Mouse (Mus musculus) cortical plate, adult 2 months (tissue): Measurements from ENCODE around the gene Eif3l. TPM values are rescaled to one million over a fixed set of nuclear protein-coding genes. Genes with fewer than 3 reads are reported as not detected.
A peak's percentile ranks its signal among the peaks of the same experiment; 100 is the strongest.

Experiments used
- H3K27ac ChIP-seq: fragments of 200-500 bp; 2 replicates; pipeline ENCODE4 v1.5.1; 2012; ENCODE audit warnings: low read length, control low read depth, inconsistent platforms; ENCODE audit not compliant: insufficient read depth
- H3K4me1 ChIP-seq: fragments of 200-500 bp; 2 replicates; pipeline ENCODE4 v1.6.1; 2011; ENCODE audit warnings: low read length; ENCODE audit not compliant: control insufficient read depth, insufficient read depth
- H3K4me3 ChIP-seq: fragments of 200-500 bp; 2 replicates; pipeline ENCODE4 v1.5.1; 2011; ENCODE audit warnings: mild to moderate bottlenecking, low read length, control low read depth; ENCODE audit not compliant: insufficient read depth
- CTCF ChIP-seq: fragments of 200-500 bp; IDR thresholded peaks from 2 replicates; pipeline ENCODE4 v1.5.1; 2011; ENCODE audit warnings: mild to moderate bottlenecking, control low read depth, low read length; ENCODE audit not compliant: insufficient read depth; ENCODE audit errors: extremely low read depth
- POLR2A ChIP-seq: fragments of 200-500 bp; IDR thresholded peaks from 2 replicates; pipeline ENCODE4 v1.6.1; 2011; ENCODE audit warnings: mild to moderate bottlenecking, low read length, control low read depth; ENCODE audit not compliant: insufficient read depth; ENCODE audit errors: extremely low read depth
- polyA plus RNA-seq: library from polyadenylated mRNA; depleted of rRNA; stranded (reverse); fragments of >200 nt; gene quantifications from 2 replicates; pipeline ENCODE4 v1.2.3, GENCODE M21; 2012

Eif3l gene
- polyA plus RNA-seq, 1 experiment = 93.0 TPM

DNA sequence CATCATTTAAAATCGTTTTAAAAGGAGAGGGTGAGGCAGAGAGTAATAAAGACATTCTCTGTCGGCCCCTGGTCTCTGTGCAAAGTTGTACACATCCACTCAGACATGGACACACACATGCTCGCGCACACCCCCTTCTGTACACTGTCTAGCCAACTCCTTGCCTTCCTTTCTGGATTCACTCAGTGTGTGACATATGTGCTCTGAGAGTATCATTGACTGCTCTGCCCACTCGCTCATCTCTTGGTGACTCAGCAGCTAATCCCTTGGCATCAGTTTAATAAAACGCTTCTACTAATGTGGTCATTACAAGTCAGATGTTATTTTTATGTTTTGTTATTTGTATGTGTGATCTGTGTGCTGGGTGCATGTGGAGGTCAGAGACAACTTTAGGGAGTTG, 17.3 kb downstream of the Eif3l start:
- Histone ChIP-seq H3K4me1 (0 out of 2 replicates have a peak, but pooled peaks cover 2% of the 10 kb centered on the region), H3K27ac (no peak overlapping the region), H3K4me3 (no peak overlapping the region)
- TF ChIP-seq POLR2A (no peak), CTCF (no peak)

DNA sequence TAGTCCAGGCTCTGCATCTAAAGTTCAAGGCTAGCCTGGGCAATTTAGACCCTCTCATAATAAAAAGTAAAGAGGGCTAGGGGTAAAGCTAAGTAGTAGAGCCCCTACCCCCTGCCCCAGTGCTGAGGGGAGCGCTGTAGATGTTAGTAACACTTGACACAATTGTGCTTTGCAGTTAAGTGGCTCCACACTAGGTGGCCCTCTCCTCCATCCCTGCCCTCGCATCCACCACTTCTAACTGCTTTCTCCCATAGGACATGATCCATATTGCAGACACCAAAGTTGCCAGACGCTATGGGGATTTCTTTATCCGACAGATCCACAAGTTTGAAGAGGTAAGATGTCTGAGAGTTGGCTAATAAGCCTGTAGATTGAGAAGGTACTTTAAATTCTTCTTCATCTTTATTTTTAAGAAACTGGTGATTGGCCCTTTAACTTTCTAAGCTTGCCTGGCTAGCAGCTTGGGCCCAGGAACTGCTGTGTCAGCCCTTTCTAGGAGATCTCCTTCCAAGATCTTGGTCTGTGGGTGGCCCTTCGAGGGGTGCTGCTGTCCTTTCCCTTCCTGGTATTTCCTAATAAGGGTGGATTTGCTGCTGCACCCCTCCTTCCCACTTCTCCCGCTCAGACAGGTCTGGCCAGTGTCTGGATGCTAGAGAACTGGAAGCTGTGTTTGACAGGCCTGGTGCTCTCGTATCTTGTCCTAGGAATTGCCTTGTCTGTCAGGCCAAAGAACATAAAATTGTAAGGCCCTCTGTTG, 18.3 kb downstream of the Eif3l start:
- peaks cover 2% of the 10 kb centered on the region for H3K4me1 ChIP-seq
- peak; percentile 82 for TF ChIP-seq CTCF
- TF ChIP-seq POLR2A = no peak
- H3K27ac ChIP-seq = no peak overlapping the region
- H3K4me3 ChIP-seq = no peak overlapping the region

- TF ChIP-seq POLR2A (no peak), CTCF (no peak)
- Histone ChIP-seq H3K4me1 (peaks cover 2% of the 10 kb centered on the region), H3K27ac (no peak overlapping the region), H3K4me3 (no peak overlapping the region)
Observed at GRCm38 (mm10) chr15:79095483-79095882, 20.5 kb downstream of the Eif3l start.

DNA sequence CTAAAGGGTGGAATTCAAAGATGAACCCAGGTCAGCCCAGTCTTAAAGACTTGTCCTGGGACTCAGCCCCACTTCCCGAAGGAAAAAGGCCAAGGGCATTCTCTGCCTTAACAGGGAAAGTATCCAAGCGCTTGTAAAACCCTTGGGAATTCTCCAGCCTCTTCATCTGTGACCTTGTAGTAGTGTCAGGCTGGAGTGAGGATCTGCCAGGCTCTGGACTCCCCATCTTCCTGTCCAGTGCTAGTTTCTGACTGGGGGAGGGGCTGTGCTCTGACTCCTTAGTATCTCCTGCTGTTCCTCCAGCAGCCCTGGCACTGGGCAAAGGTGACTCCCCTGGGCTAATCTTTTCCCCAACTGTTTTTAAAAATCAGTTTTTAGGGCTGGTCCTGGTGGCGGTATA, 21.6 kb downstream of the Eif3l start:
- H3K4me1 ChIP-seq = peaks cover 2% of the 10 kb centered on the region
- TF ChIP-seq CTCF = no peak
- no peak for TF ChIP-seq POLR2A
- no peak overlapping the region for H3K4me3 ChIP-seq
- H3K27ac ChIP-seq = no peak overlapping the region; the same call in 1 of the 2 replicates

DNA sequence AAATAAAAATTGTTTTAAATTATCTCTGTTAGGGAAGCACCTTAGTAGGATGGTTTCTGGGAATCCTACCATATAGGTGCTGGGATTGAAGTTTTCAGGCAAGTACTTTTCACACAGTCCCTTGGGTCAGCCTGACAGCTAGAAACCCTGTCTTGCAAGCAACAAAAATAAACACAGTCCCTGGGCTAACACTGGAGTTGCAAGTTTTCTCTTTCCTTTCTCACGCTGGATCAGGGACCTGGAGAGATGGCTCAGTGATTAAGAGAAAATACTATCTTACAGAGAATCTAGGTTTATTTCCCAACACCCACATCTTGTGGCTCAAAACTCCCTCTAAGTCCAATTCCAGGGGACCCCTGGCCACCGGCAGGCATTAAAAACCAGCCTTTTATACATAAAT, 22.2 kb downstream of the Eif3l start:
- Histone ChIP-seq H3K4me3 (no peak overlapping the region), H3K27ac (peak overlapping the region; percentile 87; the same call in 1 of the 2 replicates), H3K4me1 (peaks cover 2% of the 10 kb centered on the region)
- TF ChIP-seq POLR2A = no peak
- no peak for TF ChIP-seq CTCF

DNA sequence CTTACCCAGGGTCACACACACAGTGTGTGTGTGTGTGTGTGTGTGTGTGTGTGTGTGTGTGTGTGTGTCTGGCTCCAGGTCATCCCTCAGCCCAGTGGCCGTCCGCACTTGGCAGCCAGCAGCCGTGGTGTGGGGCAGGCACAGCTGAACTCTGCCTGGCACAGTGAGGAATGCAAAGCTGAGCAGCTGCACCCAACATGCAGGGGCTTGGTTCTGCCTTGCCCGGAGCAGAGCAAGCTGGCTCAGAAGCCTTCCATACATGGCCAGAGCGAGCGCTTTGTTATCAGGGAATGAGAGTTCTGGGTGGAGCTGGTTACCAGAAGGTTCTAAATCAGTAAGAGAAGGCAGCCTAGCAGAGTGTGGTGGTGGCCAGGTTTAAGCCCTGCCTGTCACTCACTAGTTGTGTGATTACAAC, 22.6 kb downstream of the Eif3l start:
- Histone ChIP-seq H3K4me3 (no peak overlapping the region), H3K4me1 (peaks cover 1% of the 10 kb centered on the region), H3K27ac (peak overlapping the region; percentile 87)
- TF ChIP-seq POLR2A (no peak), CTCF (no peak)

- Histone ChIP-seq H3K4me1 (no peaks in the 10 kb centered on the region; the same call in none of the 2 replicates), H3K4me3 (no peak overlapping the region), H3K27ac (peak overlapping the region; percentile 87)
- TF ChIP-seq POLR2A (no peak), CTCF (no peak)
Observed at GRCm38 (mm10) chr15:79098220-79098619, 23.2 kb downstream of the Eif3l start.

- peak overlapping the region; percentile 87 for H3K27ac ChIP-seq
Observed at GRCm38 (mm10) chr15:79098868-79099267, 23.9 kb downstream of the Eif3l start.

GRCm38 (mm10) chr15:79099456-79099855, 24.5 kb downstream of the Eif3l start:
- peak overlapping the region; percentile 18; the same call in 1 of the 2 replicates for H3K27ac ChIP-seq
- H3K4me1 ChIP-seq = peaks cover 3% of the 10 kb centered on the region
- TF ChIP-seq POLR2A (no peak), CTCF (no peak)
- no peak overlapping the region for H3K4me3 ChIP-seq

More at GRCm38 (mm10) chr15:79098868-79099267, 23.9 kb downstream of the Eif3l start:
- H3K4me1 ChIP-seq = peaks cover 3% of the 10 kb centered on the region
- no peak overlapping the region for H3K4me3 ChIP-seq
- TF ChIP-seq POLR2A (no peak), CTCF (no peak)

GRCm38 (mm10) chr15:79100391-79100790, 25.4 kb downstream of the Eif3l start:
- Histone ChIP-seq H3K27ac (no peak overlapping the region), H3K4me1 (peaks cover 3% of the 10 kb centered on the region), H3K4me3 (no peak overlapping the region)
- no peak for TF ChIP-seq POLR2A
- TF ChIP-seq CTCF = no peak
